Mouse (Mus musculus) kidney, postnatal 0 days (tissue): ENCODE measurements around the gene Inafm2. TPM values are rescaled to one million over a fixed set of nuclear protein-coding genes. Genes with fewer than 3 reads are reported as not detected.

Source experiments
- ATAC-seq: fragments of 200-750 bp; cut with Nextera tagmentation; replicated peaks from 2 replicates; pipeline ENCODE4 v1.8.0; 2017; ENCODE audit warnings: low read depth, moderate number of reproducible peaks, moderate TSS enrichment, moderate library complexity; ENCODE audit not compliant: low FRiP score
- DNase-seq: peaks from one replicate; pipeline ENCODE4 v3.0.0-alpha.2; 2016; ENCODE audit warnings: low spot score
- H3K27ac ChIP-seq: fragments of 300-500 bp; sonication (generic); 2 replicates; pipeline ENCODE4 v1.5.1; 2014; ENCODE audit warnings: mild to moderate bottlenecking
- H3K27me3 ChIP-seq: fragments of 300-500 bp; sonication (generic); 2 replicates; pipeline ENCODE4 v1.6.1; 2014; ENCODE audit warnings: low read length, mixed read lengths; ENCODE audit not compliant: insufficient read depth
- H3K36me3 ChIP-seq: fragments of 300-500 bp; sonication (generic); 2 replicates; pipeline ENCODE4 v1.6.1; 2014; ENCODE audit warnings: low read length, mixed read lengths; ENCODE audit not compliant: insufficient read depth
- H3K4me1 ChIP-seq: fragments of 300-500 bp; sonication (generic); replicated peaks from 2 replicates; pipeline ENCODE4 v1.6.1; 2014; ENCODE audit warnings: antibody characterized with exemption, low read length, mixed read lengths; ENCODE audit not compliant: insufficient read depth
- H3K4me2 ChIP-seq: fragments of 300-500 bp; sonication (generic); 2 replicates; pipeline ENCODE4 v1.6.1; 2014; ENCODE audit warnings: mild to moderate bottlenecking, low read length, moderate library complexity, mixed read lengths
- H3K4me3 ChIP-seq: fragments of 300-500 bp; sonication (generic); replicated peaks from 2 replicates; pipeline ENCODE4 v1.5.1; 2014; ENCODE audit warnings: low read depth, low read length
- H3K9ac ChIP-seq: fragments of 300-500 bp; sonication (generic); 2 replicates; pipeline ENCODE4 v1.6.1; 2014; ENCODE audit warnings: low read depth, low read length
- H3K9me3 ChIP-seq: fragments of 300-500 bp; sonication (generic); replicated peaks from 2 replicates; pipeline ENCODE4 v1.6.1; 2016; ENCODE audit warnings: low read length, inconsistent platforms, mixed read lengths
- CTCF ChIP-seq: IDR thresholded peaks from 2 replicates; pipeline ENCODE4 v1.5.1; 2016; ENCODE audit warnings: antibody characterized with exemption, low read depth, mild to moderate bottlenecking, moderate library complexity
- WGBS: fragments of 180-500 bp; shearing (Covaris S2); extraction: QIAGEN DNeasy Blood & Tissue Kit; methylation state at CpG from one replicate; pipeline ENCODE4 v1.1.7; 2014; 5-methylcytosine and 5-hydroxymethylcytosine counted together
- polyA plus RNA-seq: library from polyadenylated mRNA; unstranded; fragments of >200 nt; fragmentation: Nextera tagmentation; extraction: Ambion mirVana; gene quantifications from 2 replicates; pipeline ENCODE4 v1.2.1, GENCODE M21; 2015

Gene Inafm2
- polyA plus RNA-seq, 1 experiment from 2014 or later = 16.1 TPM

DNA sequence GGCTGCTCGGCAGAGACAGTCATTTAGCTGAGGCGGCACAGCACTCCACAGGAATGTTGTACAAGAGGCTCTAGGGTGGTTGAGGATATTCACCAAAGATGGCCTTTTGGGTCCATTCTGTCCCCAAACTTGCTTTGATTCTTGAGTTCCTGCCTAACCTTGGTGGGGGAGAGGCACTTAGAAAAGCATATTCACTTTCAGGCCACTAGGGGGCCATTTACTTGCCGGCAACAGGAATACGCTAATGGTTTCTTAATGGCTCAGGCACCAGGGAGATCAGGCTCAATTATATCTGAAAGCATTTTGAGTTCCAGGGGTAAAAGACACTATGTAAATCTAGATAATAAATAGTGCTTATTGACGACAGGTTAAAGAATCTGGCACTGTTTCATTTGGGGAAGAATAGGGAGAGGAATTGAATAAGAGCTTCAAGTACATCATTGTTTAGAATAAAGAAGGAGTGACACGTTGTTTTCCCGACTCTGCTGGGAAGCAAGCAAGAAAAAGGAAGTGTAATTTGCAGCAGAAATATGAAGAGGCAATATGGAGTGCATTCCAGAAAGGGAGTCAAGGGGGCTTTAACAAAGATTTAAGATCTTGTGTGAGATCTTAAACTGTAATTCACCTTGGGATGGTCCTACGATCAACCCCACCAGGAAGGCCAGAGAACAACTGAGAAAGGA lies 2.2 kb upstream of the Inafm2 start:
- Histone ChIP-seq H3K4me2 (no peak overlapping the region), H3K4me3 (no peak overlapping the region), H3K9me3 (no peaks in the 10 kb centered on the region), H3K27ac (no peak overlapping the region), H3K9ac (no peak overlapping the region), H3K36me3 (no peaks in the 10 kb centered on the region), H3K27me3 (peaks cover 7% of the 10 kb centered on the region), H3K4me1 (peaks cover 7% of the 10 kb centered on the region)
- WGBS = 27% methylated on average over 8 of the region's 8 CpGs
- DNase-seq (peak; percentile 89), ATAC-seq (no peak)
- TF ChIP-seq CTCF = peak; percentile 85

DNA sequence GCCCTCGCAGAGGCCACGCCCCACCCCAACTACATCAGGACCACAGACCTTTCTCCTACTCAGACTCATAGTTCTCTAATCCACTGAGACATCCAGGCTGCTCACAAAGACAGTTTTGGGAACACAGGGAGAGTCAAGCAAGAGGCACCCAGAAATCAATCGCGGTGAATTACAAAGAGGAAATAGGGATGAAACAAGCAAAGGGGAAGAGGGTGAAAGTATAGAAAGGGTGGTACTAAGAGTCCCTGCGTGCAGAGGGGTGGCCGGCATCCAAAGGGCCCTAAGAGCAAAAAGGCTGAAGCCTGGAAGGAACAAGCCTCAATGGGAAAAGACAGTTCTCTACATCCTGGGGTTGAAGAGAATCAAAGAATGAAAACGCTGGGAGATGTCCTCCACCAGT lies 937 bp upstream of the Inafm2 start:
- ATAC-seq (no peak), DNase-seq (no peak)
- H3K27me3 ChIP-seq = peaks cover 7% of the 10 kb centered on the region
- no peaks in the 10 kb centered on the region for H3K36me3 ChIP-seq
- H3K4me2 ChIP-seq = peak overlapping the region; percentile 99
- peaks cover 7% of the 10 kb centered on the region for H3K4me1 ChIP-seq
- H3K27ac ChIP-seq = no peak overlapping the region
- WGBS = 11% methylated on average over 7 of the region's 7 CpGs
- no peak for TF ChIP-seq CTCF
- H3K4me3 ChIP-seq = no peak overlapping the region
- no peak overlapping the region for H3K9ac ChIP-seq
- no peaks in the 10 kb centered on the region for H3K9me3 ChIP-seq

DNA sequence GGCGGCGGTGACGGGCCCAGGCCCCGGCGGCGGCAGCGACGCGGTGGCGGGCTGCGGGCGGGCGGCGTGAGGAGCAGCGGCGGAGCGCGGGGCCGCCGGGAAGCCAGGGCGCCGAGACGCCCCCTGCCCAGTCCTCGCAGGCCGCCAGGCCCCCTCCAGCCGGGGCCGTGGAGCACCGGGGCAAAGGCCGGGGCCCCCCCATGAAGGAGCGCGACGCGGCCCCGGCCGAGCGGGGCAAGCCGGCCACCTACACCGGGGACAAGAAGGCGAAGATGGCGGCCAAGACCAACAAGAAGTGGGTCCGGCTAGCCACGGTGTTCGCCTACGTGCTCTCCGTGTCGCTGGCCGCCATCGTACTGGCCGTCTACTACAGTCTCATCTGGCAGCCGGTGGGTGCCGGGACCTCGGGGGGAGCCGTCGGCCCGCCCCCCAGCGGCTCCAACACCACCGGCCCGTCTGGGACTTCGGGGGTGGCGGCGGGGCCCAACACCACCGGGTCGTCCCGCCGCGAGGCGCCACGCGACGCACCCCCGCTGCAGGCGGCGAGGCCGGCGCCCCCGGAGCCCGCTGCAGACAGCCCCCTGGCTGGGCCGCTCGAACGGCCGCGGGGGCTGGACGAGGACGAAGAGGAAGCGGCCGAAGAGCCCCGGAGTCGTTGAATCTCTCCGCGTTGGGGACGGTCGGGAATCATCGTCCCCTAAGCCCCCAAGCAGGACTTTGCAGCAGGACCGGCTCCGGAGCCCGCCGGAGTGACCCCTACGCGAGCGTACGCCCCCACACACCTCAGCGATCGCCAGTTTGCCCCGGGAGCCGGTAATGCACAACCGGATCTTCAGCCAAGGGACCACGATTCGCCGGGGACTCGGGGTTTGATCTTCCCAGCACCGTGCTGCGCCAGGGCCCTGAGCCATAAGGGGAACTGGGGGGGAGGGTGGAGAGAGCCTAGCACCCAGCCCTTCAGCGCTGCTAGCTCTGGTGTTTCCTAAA lies 650 bp downstream of the Inafm2 start:
- Histone ChIP-seq H3K9ac (peak overlapping the region; percentile 84), H3K9me3 (no peaks in the 10 kb centered on the region), H3K27ac (peak overlapping the region; percentile 19), H3K4me3 (peak overlapping the region; percentile 69), H3K4me2 (peak overlapping the region; percentile 99), H3K36me3 (no peaks in the 10 kb centered on the region), H3K4me1 (peaks cover 7% of the 10 kb centered on the region), H3K27me3 (peaks cover 7% of the 10 kb centered on the region)
- DNase-seq = peak; percentile 50
- no peak for TF ChIP-seq CTCF
- WGBS = under 1% methylated on average over 92 of the region's 113 CpGs
- ATAC-seq = peak; percentile 67

DNA sequence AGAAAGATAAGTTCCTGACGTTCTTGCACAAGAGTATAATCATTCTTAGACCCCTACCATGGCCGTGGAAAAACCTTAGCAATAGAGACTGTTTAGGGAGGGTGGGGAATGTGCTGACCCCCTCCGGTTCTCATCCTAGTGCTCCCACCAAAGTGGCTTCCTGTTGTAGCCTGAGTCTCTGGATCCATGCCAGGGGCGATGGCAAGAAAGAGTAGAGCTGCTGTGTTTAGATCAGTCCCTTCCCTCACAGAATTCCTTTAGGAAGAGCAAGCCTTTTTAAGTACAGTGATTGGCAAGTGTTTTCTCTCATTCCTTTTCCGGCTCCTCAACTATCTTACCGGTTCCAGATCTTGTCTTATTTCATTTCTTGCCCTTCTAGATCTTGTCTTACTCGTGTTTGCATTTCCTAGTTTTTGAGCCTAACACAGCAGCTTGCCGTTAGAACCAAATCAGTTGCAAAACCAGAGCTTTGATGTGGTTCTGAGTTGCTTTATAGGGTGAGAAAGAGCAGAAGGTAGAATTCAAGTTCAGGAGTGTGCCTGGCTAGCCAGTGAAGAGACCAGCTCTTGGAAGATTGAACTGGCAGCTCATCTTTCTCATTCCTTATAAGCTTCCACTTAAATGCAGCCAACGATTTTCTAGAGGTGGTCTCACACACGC lies 1.9 kb downstream of the Inafm2 start:
- DNase-seq (no peak), ATAC-seq (no peak)
- 38% methylated on average over 10 of the region's 10 CpGs for WGBS

DNA sequence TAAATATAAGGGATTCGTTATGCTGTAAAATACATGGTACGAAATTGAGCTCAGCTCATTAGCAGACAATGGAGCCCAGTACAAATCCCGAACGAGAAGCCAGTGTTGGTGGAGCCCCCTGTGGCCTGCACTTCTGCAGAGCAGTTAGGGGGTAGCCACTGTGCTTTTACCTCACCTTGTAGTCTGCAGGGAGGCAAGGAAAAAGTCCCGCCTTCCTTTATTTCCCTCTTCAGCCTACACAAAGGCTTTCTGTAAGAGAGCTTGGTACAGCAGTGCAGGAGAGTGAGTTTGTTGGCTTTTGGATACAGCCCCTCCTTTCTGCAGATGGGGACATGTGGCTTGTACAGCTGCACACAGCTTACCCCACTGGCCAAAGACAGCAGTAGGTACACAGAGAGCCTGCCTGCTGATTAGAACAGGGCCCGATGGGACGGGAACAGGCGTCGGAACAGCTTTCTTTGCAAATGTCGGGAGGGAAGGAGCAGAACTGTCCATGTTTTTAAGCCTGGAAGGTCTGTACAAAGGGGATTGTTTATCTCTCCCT lies 3.9 kb downstream of the Inafm2 start:
- H3K4me3 ChIP-seq = no peak overlapping the region
- peaks cover 4% of the 10 kb centered on the region for H3K27me3 ChIP-seq
- no peak for DNase-seq
- no peak overlapping the region for H3K4me2 ChIP-seq
- H3K27ac ChIP-seq = no peak overlapping the region
- WGBS = 71% methylated on average over 10 of the region's 10 CpGs
- no peak overlapping the region for H3K9ac ChIP-seq
- ATAC-seq = no peak
- H3K9me3 ChIP-seq = no peaks in the 10 kb centered on the region
- H3K4me1 ChIP-seq = peaks cover 7% of the 10 kb centered on the region
- H3K36me3 ChIP-seq = no peaks in the 10 kb centered on the region
- no peak for TF ChIP-seq CTCF

More for the DNA sequence above, 1.9 kb downstream of the Inafm2 start:
- peak overlapping the region; percentile 99 for H3K4me2 ChIP-seq
- TF ChIP-seq CTCF = no peak
- H3K9ac ChIP-seq = no peak overlapping the region
- no peaks in the 10 kb centered on the region for H3K36me3 ChIP-seq
- H3K4me1 ChIP-seq = peaks cover 7% of the 10 kb centered on the region
- 0 out of 2 replicates have a peak overlapping the region, but pooled peaks have one; percentile 69 for H3K4me3 ChIP-seq
- peaks cover 7% of the 10 kb centered on the region for H3K27me3 ChIP-seq
- H3K27ac ChIP-seq = no peak overlapping the region
- H3K9me3 ChIP-seq = no peaks in the 10 kb centered on the region

DNA sequence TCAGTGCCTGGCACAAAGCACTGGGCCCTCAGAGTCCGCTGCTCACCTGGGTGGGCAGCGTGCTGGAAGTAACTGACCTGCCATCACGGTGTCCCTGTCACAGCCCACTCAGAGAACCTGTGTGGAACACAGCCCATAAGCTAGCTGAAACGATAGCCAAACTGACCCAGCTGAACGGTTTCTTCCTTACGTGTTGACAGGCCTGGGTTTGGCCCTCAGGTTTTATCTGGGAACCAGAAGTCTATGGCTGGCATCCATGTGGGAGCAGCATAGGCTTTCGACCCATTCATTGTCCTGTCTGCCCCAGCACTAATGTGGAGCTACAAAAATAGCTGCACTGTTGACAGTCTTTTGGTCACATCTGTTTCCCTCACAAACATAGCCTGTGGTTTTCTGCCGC lies 4.9 kb downstream of the Inafm2 start:
- ATAC-seq = no peak
- H3K9me3 ChIP-seq = no peaks in the 10 kb centered on the region
- no peak overlapping the region for H3K4me3 ChIP-seq
- H3K4me2 ChIP-seq = no peak overlapping the region
- no peak overlapping the region for H3K27ac ChIP-seq
- DNase-seq = no peak
- H3K4me1 ChIP-seq = no peaks in the 10 kb centered on the region; the same call in 1 of the 2 replicates
- no peak overlapping the region for H3K9ac ChIP-seq
- no peak for TF ChIP-seq CTCF
- 78% methylated on average over 8 of the region's 8 CpGs for WGBS
- no peaks in the 10 kb centered on the region for H3K27me3 ChIP-seq
- no peaks in the 10 kb centered on the region for H3K36me3 ChIP-seq
